Mouse (Mus musculus) MEL (cell line): ENCODE results near the gene Hspa4l. TPM values are rescaled to one million over a fixed set of nuclear protein-coding genes. Genes with fewer than 3 reads are reported as not detected.

ENCODE experiments used
- DNase-seq: peaks from one replicate; pipeline ENCODE4 v3.0.0; 2011; ENCODE audit warnings: low read depth, low spot score
- H3K27ac ChIP-seq: 2 replicates; pipeline ENCODE4 v1.5.1; 2012; ENCODE audit warnings: low read depth, mild to moderate bottlenecking, control low read depth, low read length, moderate library complexity; ENCODE audit not compliant: control insufficient read depth
- H3K27me3 ChIP-seq, 2 experiments: fragments of 150-350 bp in 1 of 2; sonication (generic) in 1 of 2; 2 replicates each; pipeline ENCODE4 v1.6.1; 2012; ENCODE audit warnings: low read length in 2 of 2, mild to moderate bottlenecking in 2 of 2, improper control_type of control experiment in 1 of 2, moderate library complexity in 1 of 2; ENCODE audit not compliant: insufficient read depth in 2 of 2, control insufficient read depth in 1 of 2
- H3K36me3 ChIP-seq, 2 experiments: 2 replicates each; pipeline ENCODE4 v1.6.1; 2012 to 2014; ENCODE audit warnings: low read length in 2 of 2, improper control_type of control experiment in 1 of 2, inconsistent platforms in 1 of 2, mild to moderate bottlenecking in 1 of 2; ENCODE audit not compliant: insufficient read depth in 2 of 2, control insufficient read depth in 1 of 2
- H3K4me1 ChIP-seq, 2 experiments: fragments of 150-350 bp in 1 of 2; sonication (generic) in 1 of 2; 2 replicates each; pipeline ENCODE4 v1.6.1; 2012; ENCODE audit warnings: low read length in 2 of 2, improper control_type of control experiment in 1 of 2, mild to moderate bottlenecking in 1 of 2; ENCODE audit not compliant: insufficient read depth in 2 of 2, control insufficient read depth in 1 of 2
- H3K4me3 ChIP-seq, 2 experiments: fragments of 150-350 bp in 1 of 2; sonication (generic) in 1 of 2; 2 replicates each; pipeline ENCODE4 v1.5.1; 2012; ENCODE audit warnings: low read depth in 2 of 2, low read length in 2 of 2, mild to moderate bottlenecking in 2 of 2, moderate library complexity in 2 of 2, control low read depth in 1 of 2, improper control_type of control experiment in 1 of 2; ENCODE audit not compliant: control insufficient read depth in 1 of 2, insufficient read depth in 1 of 2
- H3K79me2 ChIP-seq: 2 replicates; pipeline ENCODE4 v1.6.1; 2012; ENCODE audit warnings: mild to moderate bottlenecking, low read length, moderate library complexity; ENCODE audit not compliant: control insufficient read depth, poor library complexity, insufficient read depth
- H3K9ac ChIP-seq: 2 replicates; pipeline ENCODE4 v1.6.1; 2012; ENCODE audit warnings: low read depth, mild to moderate bottlenecking, control low read depth, low read length, moderate library complexity; ENCODE audit not compliant: control insufficient read depth, poor library complexity, severe bottlenecking
- H3K9me3 ChIP-seq: fragments of 150-350 bp; sonication (generic); replicated peaks from 2 replicates; pipeline ENCODE4 v1.6.1; 2012; ENCODE audit warnings: mild to moderate bottlenecking, low read length, improper control_type of control experiment, moderate library complexity; ENCODE audit not compliant: insufficient read depth
- CHD2 ChIP-seq: IDR thresholded peaks from 2 replicates; pipeline ENCODE4 v1.6.1; 2011; ENCODE audit warnings: low read length, improper control_type of control experiment
- CTCF ChIP-seq, 3 experiments: IDR thresholded peaks in 2 of 3; conservative IDR thresholded peaks in 1 of 3; 2 replicates each; pipeline ENCODE4 v1.5.1; 2011 to 2012; ENCODE audit warnings: low read length in 3 of 3, low read depth in 2 of 3, mild to moderate bottlenecking in 2 of 3, improper control_type of control experiment in 1 of 3, inconsistent platforms in 1 of 3, mixed read lengths in 1 of 3, moderate library complexity in 1 of 3; ENCODE audit not compliant: control insufficient read depth in 1 of 3, insufficient read depth in 1 of 3, poor library complexity in 1 of 3, severe bottlenecking in 1 of 3
- E2F4 ChIP-seq: IDR thresholded peaks from 2 replicates; pipeline ENCODE4 v1.6.1; 2011; ENCODE audit warnings: low read depth, low read length, improper control_type of control experiment, borderline replicate concordance
- ELF1 ChIP-seq: IDR thresholded peaks from 2 replicates; pipeline ENCODE4 v1.6.1; 2014; ENCODE audit warnings: low read depth, mild to moderate bottlenecking, inconsistent platforms, low read length, improper control_type of control experiment, moderate library complexity
- ETS1 ChIP-seq: IDR thresholded peaks from 2 replicates; pipeline ENCODE4 v1.6.1; 2012; ENCODE audit warnings: low read depth, mild to moderate bottlenecking, inconsistent platforms, low read length, improper control_type of control experiment, moderate library complexity
- GABPA ChIP-seq: IDR thresholded peaks from 2 replicates; pipeline ENCODE4 v1.6.1; 2012; ENCODE audit warnings: low read depth, mild to moderate bottlenecking, inconsistent platforms, low read length, improper control_type of control experiment, moderate library complexity
- GATA1 ChIP-seq: IDR thresholded peaks from 2 replicates; pipeline ENCODE4 v1.6.1; 2011; ENCODE audit warnings: low read depth, low read length, improper control_type of control experiment
- HCFC1 ChIP-seq: IDR thresholded peaks from 2 replicates; pipeline ENCODE4 v1.6.1; 2012; ENCODE audit warnings: low read depth, mild to moderate bottlenecking, inconsistent platforms, low read length, improper control_type of control experiment, moderate library complexity
- JUND ChIP-seq: IDR thresholded peaks from 2 replicates; pipeline ENCODE4 v1.6.1; 2011; ENCODE audit warnings: low read depth, mild to moderate bottlenecking, improper control_type of control experiment, low read length
- KAT2A ChIP-seq: conservative IDR thresholded peaks from 2 replicates; pipeline ENCODE4 v1.6.1; 2012; ENCODE audit warnings: low read depth, low read length, improper control_type of control experiment, inconsistent platforms
- MAZ ChIP-seq: IDR thresholded peaks from 2 replicates; pipeline ENCODE4 v1.6.1; 2012; ENCODE audit warnings: low read depth, mild to moderate bottlenecking, inconsistent platforms, low read length, improper control_type of control experiment
- MXI1 ChIP-seq: IDR thresholded peaks from 2 replicates; pipeline ENCODE4 v1.6.1; 2011; ENCODE audit warnings: mild to moderate bottlenecking, low read depth, low read length, improper control_type of control experiment
- MYB ChIP-seq: IDR thresholded peaks from 2 replicates; pipeline ENCODE4 v1.6.1; 2011; ENCODE audit warnings: mild to moderate bottlenecking, low read depth, low read length, improper control_type of control experiment
- MYC ChIP-seq: IDR thresholded peaks from 2 replicates; pipeline ENCODE4 v1.6.1; 2011; ENCODE audit warnings: low read depth, mild to moderate bottlenecking, low read length, improper control_type of control experiment, moderate library complexity
- NELFE ChIP-seq: IDR thresholded peaks from 2 replicates; pipeline ENCODE4 v1.6.1; 2011; ENCODE audit warnings: low read depth, low read length, improper control_type of control experiment
- NRF1 ChIP-seq: IDR thresholded peaks from 2 replicates; pipeline ENCODE4 v1.6.1; 2014; ENCODE audit warnings: low read depth, mild to moderate bottlenecking, inconsistent platforms, low read length, improper control_type of control experiment, moderate library complexity; ENCODE audit not compliant: poor library complexity, insufficient read depth, severe bottlenecking
- POLR2A ChIP-seq, 2 experiments: IDR thresholded peaks; 2 replicates each; pipeline ENCODE4 v1.6.1; 2011 to 2012; ENCODE audit warnings: low read length in 2 of 2, mild to moderate bottlenecking in 2 of 2, control low read depth in 1 of 2, improper control_type of control experiment in 1 of 2, low read depth in 1 of 2, moderate library complexity in 1 of 2; ENCODE audit not compliant: control insufficient read depth in 1 of 2, insufficient read depth in 1 of 2, poor library complexity in 1 of 2
- POLR2AphosphoS2 ChIP-seq: IDR thresholded peaks from 2 replicates; pipeline ENCODE4 v1.6.1; 2011; ENCODE audit warnings: low read length, improper control_type of control experiment
- RAD21 ChIP-seq: IDR thresholded peaks from 2 replicates; pipeline ENCODE4 v1.6.1; 2011; ENCODE audit warnings: mild to moderate bottlenecking, low read depth, low read length, improper control_type of control experiment
- SIN3A ChIP-seq: IDR thresholded peaks from 2 replicates; pipeline ENCODE4 v1.6.1; 2012; ENCODE audit warnings: low read length, improper control_type of control experiment, inconsistent platforms
- SMC3 ChIP-seq: IDR thresholded peaks from 2 replicates; pipeline ENCODE4 v1.6.1; 2011; ENCODE audit warnings: low read depth, low read length, improper control_type of control experiment
- TAL1 ChIP-seq: IDR thresholded peaks from 2 replicates; pipeline ENCODE4 v1.6.1; 2012; ENCODE audit warnings: mild to moderate bottlenecking, inconsistent platforms, low read length, moderate library complexity, mixed read lengths
- TBP ChIP-seq: IDR thresholded peaks from 2 replicates; pipeline ENCODE4 v1.8.0; 2011; ENCODE audit warnings: low read depth, low read length, improper control_type of control experiment
- TCF12 ChIP-seq: IDR thresholded peaks from 2 replicates; pipeline ENCODE4 v1.6.1; 2014; ENCODE audit warnings: low read depth, mild to moderate bottlenecking, inconsistent platforms, low read length, improper control_type of control experiment, moderate library complexity
- ZC3H11A ChIP-seq: IDR thresholded peaks from 2 replicates; pipeline ENCODE4 v1.6.1; 2012; ENCODE audit warnings: low read depth, mild to moderate bottlenecking, inconsistent platforms, low read length, improper control_type of control experiment
- ZKSCAN1 ChIP-seq: IDR thresholded peaks from 2 replicates; pipeline ENCODE4 v1.6.1; 2012; ENCODE audit warnings: low read depth, mild to moderate bottlenecking, inconsistent platforms, low read length, improper control_type of control experiment, moderate library complexity
- ZMIZ1 ChIP-seq: IDR thresholded peaks from 2 replicates; pipeline ENCODE4 v1.6.1; 2012; ENCODE audit warnings: low read depth, mild to moderate bottlenecking, inconsistent platforms, low read length, improper control_type of control experiment, moderate library complexity
- ZNF384 ChIP-seq: IDR thresholded peaks from 2 replicates; pipeline ENCODE4 v1.6.1; 2012; ENCODE audit warnings: low read depth, mild to moderate bottlenecking, inconsistent platforms, low read length, improper control_type of control experiment
- polyA plus RNA-seq, 2 experiments: library from polyadenylated mRNA; stranded (reverse) in 1 of 2; unstranded in 1 of 2; fragments of >175 nt in 1 of 2; fragments of >200 nt in 1 of 2; gene quantifications; 2 replicates each; pipeline versions ENCODE4 v1.2.1 to v1.2.4; 2012; ENCODE audit warnings: low replicate concordance in 2 of 2, low read depth in 1 of 2; ENCODE audit not compliant: insufficient read length in 2 of 2, insufficient read depth in 1 of 2, missing spikeins in 1 of 2
- total RNA-seq: library from RNA; depleted of rRNA; stranded (reverse); fragments of 300-350 nt; gene quantifications from 2 replicates; pipeline ENCODE4 v1.2.3, GENCODE M21; 2012

Hspa4l gene
- total and polyA plus RNA-seq, 3 experiments: 19.2 to 37.2 (median 35.7) TPM

DNA sequence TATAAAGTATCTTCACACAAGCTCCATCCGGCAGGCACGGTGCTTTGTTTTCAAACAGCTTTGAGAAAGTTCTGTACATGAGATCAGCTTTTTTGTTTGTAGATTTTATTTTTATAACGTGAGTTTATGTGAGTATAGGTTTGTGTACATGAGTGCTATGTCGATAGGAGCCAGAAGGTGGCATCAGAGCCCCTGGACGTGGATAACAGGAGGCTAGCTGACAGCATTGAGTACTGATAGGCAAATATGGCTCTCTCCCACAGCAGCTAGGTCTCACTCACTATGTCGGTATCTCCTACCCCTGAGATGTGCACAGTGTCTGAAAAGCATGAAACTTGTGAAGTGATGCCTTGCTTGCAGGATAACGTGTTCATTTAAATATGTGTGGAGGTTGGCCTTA is 54.2 kb downstream of the Hspa4l start:
- Histone ChIP-seq H3K9me3 (no peaks in the 10 kb centered on the region), H3K27me3 (no peaks in the 10 kb centered on the region), H3K27ac (peak overlapping the region; percentile 22; the same call in 1 of the 2 replicates), H3K79me2 (peaks cover 19% of the 10 kb centered on the region), H3K4me1 (peaks cover 2 to 15% of the 10 kb centered on the region in 2 experiments; a peak in 2 of 4 replicates), H3K9ac (peak overlapping the region; percentile 97; the same call in 1 of the 2 replicates), H3K4me3 (peak overlapping the region; percentile 47 to 80), H3K36me3 (peaks cover 20 to 25% of the 10 kb centered on the region in 2 experiments)
- no peak for TF ChIP-seq TCF12
- peak; percentile 3; the same call in 1 of the 2 replicates for TF ChIP-seq ZNF384
- TF ChIP-seq POLR2A (IDR thresholded peaks at IDR 0.05; ENCODE audit: control insufficient read depth in 1 of 2, insufficient read depth in 1 of 2, low read depth in 1 of 2, low read length in 2 of 2, poor library complexity in 1 of 2): peak in 1 of 2 experiments; percentile 37; a peak in 1 of 4 replicates
- TF ChIP-seq POLR2AphosphoS2: no peak
- TF ChIP-seq MYC: no peak
- peak; percentile 68 for TF ChIP-seq SIN3A
- TF ChIP-seq CTCF (IDR thresholded peaks at IDR 0.05 in 2 of 3, conservative IDR thresholded peaks at IDR 0.05 in 1 of 3; ENCODE audit: control insufficient read depth in 1 of 3, insufficient read depth in 1 of 3, low read depth in 2 of 3, low read length in 3 of 3, poor library complexity in 1 of 3, severe bottlenecking in 1 of 3): peak; percentile 66 to 85 (median 73)
- TF ChIP-seq ZC3H11A: peak; percentile 38
- TF ChIP-seq SMC3: peak; percentile 75
- no peak for TF ChIP-seq GABPA
- peak; percentile 75 for TF ChIP-seq GATA1
- 0 out of 2 replicates have a peak, but pooled peaks have one; percentile 9 for TF ChIP-seq ETS1
- 0 out of 2 replicates have a peak, but pooled peaks have one; percentile 26 for TF ChIP-seq MXI1
- TF ChIP-seq RAD21: peak; percentile 76
- peak; percentile 92 for DNase-seq

DNA sequence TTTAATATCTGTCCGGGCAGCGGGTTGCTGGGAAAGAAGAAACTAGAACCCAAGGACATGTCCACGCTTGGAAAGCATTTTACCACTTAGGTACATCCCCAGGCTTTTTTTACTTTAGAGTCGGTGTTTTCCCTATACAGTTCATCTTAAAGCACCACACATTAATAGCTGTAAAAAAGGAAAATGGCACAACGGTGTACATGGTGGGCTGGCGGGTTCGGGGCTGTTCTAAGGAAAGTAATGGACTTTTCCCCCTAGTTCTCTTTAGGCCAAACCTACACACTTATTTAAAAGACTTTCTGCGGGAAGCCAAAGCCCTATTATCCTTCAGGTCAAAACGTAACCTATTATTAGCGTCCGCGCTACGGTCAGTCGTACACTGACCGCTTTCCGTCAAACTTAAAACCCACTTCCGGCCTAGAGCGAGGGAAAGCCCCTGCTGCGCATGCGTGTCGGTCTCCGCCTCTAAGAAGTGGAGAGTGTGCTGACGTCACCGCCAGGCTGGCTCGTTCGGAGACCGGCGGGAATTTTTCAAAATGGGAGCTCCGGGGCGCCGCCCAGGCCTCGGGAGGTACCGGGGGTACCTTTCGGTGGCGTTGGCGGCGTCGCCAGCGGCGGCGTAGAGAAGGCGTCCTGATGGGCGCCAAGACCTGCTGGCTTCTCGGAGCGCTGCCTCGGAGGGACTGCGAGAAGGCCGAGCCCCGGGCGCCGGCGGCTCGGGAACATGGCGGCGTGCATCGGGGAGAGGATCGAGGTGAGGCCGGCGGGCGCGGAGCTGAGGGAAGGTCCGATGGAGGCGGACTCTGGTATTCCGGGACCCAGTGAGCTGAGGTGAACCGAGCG is 55.5 kb downstream of the Hspa4l start, which contains the start of gene Plk4:
Gene Plk4, plus strand, starts transcription at position 490 of the 843 bp plus-strand sequence.
- Histone ChIP-seq H3K36me3 (peaks cover 30 to 31% of the 10 kb centered on the region in 2 experiments), H3K27ac (peak within 1 kb of the TSS; percentile 71)
- peak; percentile 98 for DNase-seq
- no peak for TF ChIP-seq ETS1
- peak; percentile 78 for TF ChIP-seq SIN3A
- peak; percentile 93 for TF ChIP-seq ELF1
- TF ChIP-seq CHD2: no peak
- TF ChIP-seq KAT2A: no peak; the same call in 1 of the 2 replicates
- no peak for TF ChIP-seq RAD21
- TF ChIP-seq ZC3H11A: no peak
- peak; percentile 35; the same call in 1 of the 2 replicates for TF ChIP-seq MYC
- TF ChIP-seq ZKSCAN1: no peak
- TF ChIP-seq GATA1: no peak
- no peak for TF ChIP-seq SMC3
- TF ChIP-seq NELFE: peak; percentile 86
- TF ChIP-seq POLR2AphosphoS2: peak; percentile 94
- TF ChIP-seq NRF1: peak; percentile 97
- no peak for TF ChIP-seq TAL1
- TF ChIP-seq JUND: no peak
- peak; percentile 69 for TF ChIP-seq MXI1
- no peak for TF ChIP-seq MYB
- TF ChIP-seq TBP: peak; percentile 74
- TF ChIP-seq ZMIZ1: peak; percentile 82
- TF ChIP-seq E2F4: peak; percentile 77; the same call in 1 of the 2 replicates
- TF ChIP-seq HCFC1: peak; percentile 82
- TF ChIP-seq POLR2A (IDR thresholded peaks at IDR 0.05; ENCODE audit: control insufficient read depth in 1 of 2, insufficient read depth in 1 of 2, low read depth in 1 of 2, low read length in 2 of 2, poor library complexity in 1 of 2): peak; percentile 83 to 90; a peak in 3 of 4 replicates
- no peak for TF ChIP-seq MAZ
- no peak for TF ChIP-seq ZNF384

More for the DNA sequence above, 55.5 kb downstream of the Hspa4l start, which contains the start of gene Plk4:
- Histone ChIP-seq H3K9me3 (no peaks in the 10 kb centered on the region), H3K9ac (peak within 1 kb of the TSS; percentile 97), H3K27me3 (no peaks in the 10 kb centered on the region), H3K79me2 (peaks cover 23% of the 10 kb centered on the region), H3K4me1 (peaks cover 2 to 15% of the 10 kb centered on the region in 2 experiments; a peak in 2 of 4 replicates), H3K4me3 (peak within 1 kb of the TSS; percentile 80 to 87)
